Mouse (Mus musculus) cerebellum, adult (tissue): ENCODE results near the gene Slc39a10.
"Not testable (repeated sequence)": the region's sequence is repeated elsewhere in the genome, so short reads cannot be mapped to it uniquely, and the experiment has no call there.

Experiments
- ATAC-seq: cut with Nextera tagmentation; 2 replicates; pipeline ENCODE4 v1.9.2; 2017; ENCODE audit warnings: mild to moderate bottlenecking, moderate library complexity, mixed read lengths; ENCODE audit not compliant: insufficient number of reproducible peaks, low FRiP score, low TSS enrichment

Gene Slc39a10

DNA sequence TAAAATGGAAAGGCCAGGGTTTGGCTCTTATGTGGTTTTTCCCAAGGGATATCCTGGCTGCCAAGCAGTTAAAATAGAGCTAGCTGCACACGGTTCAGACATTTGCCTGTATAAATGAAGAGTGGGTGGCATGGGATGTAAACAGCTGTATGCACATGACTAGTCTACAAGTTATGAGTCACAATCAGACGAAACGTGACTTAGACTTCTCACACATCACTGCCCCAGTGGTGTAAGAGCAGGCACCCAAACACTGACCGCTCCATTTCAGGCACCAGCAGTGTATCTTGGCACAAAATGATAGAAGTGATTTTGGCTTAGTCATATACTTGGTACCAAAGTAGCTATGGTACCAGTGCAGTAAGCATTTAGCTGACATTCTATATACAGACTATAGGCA is 84.0 kb downstream of the Slc39a10 start:
- not testable (repeated sequence) for ATAC-seq

DNA sequence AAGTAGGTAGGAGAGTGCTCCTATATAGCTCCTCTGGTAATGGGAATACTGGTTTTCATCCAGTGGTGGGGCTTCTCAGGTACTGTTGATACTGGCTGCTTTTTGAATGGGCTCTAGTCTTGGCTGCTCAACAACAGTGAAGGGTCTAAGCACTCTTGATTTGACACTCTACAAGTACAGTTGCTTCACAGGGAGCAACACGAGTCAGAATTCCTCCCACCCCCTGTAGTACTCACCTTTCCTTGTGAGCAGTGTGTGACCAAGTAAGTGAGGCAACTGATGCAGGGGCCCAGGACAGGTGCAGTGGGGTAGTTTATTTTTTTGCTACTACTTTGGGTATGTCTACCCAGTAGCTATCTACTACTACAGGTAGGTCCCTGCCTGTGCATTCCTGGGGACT is 87.6 kb downstream of the Slc39a10 start:
- no peak for ATAC-seq

DNA sequence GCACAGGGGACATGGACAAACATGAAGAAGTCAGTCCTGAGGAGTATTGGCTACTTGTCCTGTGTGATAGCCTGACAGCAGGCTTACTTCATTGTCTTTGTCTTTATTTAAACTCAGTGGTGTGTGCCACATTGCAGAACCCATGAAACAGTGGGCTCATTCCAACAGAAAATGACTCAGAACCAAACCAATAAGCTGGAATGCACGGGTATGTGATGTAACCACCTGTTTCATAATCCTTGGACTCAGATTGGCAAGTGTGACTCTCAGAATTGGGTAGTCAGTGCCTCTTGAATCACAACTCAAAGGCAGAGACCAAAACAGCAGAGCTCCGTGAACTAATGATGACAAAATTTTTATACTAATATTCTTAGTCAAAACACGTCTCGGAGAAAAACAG is 110.4 kb downstream of the Slc39a10 start:
- not testable (repeated sequence) for ATAC-seq

DNA sequence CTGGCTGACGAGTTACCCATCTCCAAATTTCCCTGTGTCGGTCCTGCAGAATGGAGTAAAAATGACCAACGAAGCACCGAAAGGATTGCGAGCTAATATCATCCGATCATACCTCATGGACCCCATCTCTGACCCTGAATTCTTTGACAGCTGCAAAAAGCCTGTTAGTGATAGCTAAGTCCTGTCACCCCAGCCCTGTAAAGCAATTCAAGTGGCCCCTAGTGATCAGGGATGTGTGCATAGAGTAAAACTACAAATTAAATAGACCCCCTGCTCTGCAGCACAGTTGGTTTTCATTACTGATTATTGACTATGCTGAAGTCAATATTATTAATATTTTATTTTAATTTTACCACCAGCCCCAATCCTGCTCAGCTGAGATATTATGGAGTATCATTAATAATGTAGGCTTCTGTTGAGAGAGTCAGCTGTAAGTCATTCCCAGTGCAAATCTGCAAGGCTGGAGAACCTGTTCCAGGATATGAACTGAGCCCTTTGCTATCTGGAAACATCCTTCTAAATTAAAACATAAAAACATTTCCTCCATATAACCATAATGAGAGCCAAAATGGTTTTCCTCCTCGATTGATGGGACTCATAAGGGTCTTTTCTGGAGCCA is 122.5 kb downstream of the Slc39a10 start:
- ATAC-seq = not testable (repeated sequence)

DNA sequence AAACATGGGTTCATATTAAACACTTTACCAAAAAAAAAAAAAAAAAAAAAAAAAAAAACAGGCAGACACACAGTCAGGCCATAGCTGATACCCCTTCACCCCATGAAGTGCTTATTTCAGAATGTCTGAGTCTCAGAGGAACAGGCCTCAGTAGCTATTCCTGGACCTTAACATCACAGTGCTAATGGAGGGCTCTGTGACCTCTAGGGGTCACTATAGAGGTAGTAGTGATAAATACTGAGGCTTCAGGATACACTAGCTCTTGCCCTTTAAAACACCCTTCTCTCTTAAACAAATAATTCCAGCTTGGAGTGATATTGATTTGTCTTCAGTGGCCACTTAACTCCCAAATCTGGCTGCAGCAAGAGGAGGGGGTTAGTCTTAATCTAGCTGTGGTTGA is 123.3 kb downstream of the Slc39a10 start:
- not testable (repeated sequence) for ATAC-seq

DNA sequence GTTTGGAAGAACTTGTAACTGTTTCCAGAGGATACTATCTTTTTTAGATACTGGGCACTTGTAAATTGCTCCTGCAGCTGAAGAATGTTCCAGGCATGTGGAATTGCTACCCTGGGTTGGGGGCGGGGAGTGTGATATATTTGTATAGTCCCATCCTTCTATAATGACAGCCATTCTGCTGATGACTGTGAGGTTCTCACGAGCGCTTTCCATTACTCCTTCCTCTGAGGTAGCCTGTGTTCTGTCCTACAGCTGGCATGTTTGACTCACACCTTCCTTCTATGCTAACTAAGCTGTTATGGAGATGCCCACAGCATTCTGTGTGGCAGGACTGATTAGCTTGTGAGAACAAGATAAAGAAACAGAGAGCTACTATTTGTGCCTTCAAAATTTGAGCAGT is 128.1 kb downstream of the Slc39a10 start:
- ATAC-seq = not testable (repeated sequence)
